Mouse (Mus musculus): ENCODE measurements at regions not wholly inside any gene's neighbourhood (a gene's known extent, or its start where the extent isn't known, plus 50 kb on each side); places are given as distances from the start of the nearest gene placed in this dataset.

- no peaks in the 10 kb centered on the region for H3K9me3 ChIP-seq (ENCODE audit: control insufficient read depth, low read depth, low read length)
- no peaks in the 10 kb centered on the region for H3K36me3 ChIP-seq (ENCODE audit: control insufficient read depth, insufficient read depth, low read length)
- no peak overlapping the region for H3K4me2 ChIP-seq (replicated peaks; ENCODE audit: low read depth, low read length)
- H3K4me3 ChIP-seq (ENCODE audit: low read depth, low read length): no peak overlapping the region
- 59% methylated on average over 2 of the region's 2 CpGs for WGBS
- H3K27me3 ChIP-seq (ENCODE audit: control insufficient read depth, insufficient read depth, low read length): no peaks in the 10 kb centered on the region
- no peak overlapping the region for H3K9ac ChIP-seq (replicated peaks; ENCODE audit: low read depth, low read length)
- H3K4me1 ChIP-seq (ENCODE audit: control insufficient read depth, insufficient read depth, low read length): no peaks in the 10 kb centered on the region
- no peak for ATAC-seq (ENCODE audit: insufficient number of reproducible peaks, insufficient read depth, low FRiP score, low read depth)
- no peak overlapping the region for H3K27ac ChIP-seq (ENCODE audit: low read length)
Observed at GRCm38 (mm10) chr15:64533169-64533795, 284.2 kb upstream of the Gm21798 start.

- no peak overlapping the region for H3K4me3 ChIP-seq (ENCODE audit: low read depth, low read length)
- no peaks in the 10 kb centered on the region for H3K9me3 ChIP-seq (ENCODE audit: control insufficient read depth, low read depth, low read length)
- H3K4me2 ChIP-seq (replicated peaks; ENCODE audit: low read depth, low read length): no peak overlapping the region
- no peaks in the 10 kb centered on the region for H3K27me3 ChIP-seq (ENCODE audit: control insufficient read depth, insufficient read depth, low read length)
- no peak for ATAC-seq (ENCODE audit: insufficient number of reproducible peaks, insufficient read depth, low FRiP score, low read depth)
- no peaks in the 10 kb centered on the region for H3K4me1 ChIP-seq (ENCODE audit: control insufficient read depth, insufficient read depth, low read length)
- H3K27ac ChIP-seq (ENCODE audit: low read length): no peak overlapping the region
- no peaks in the 10 kb centered on the region for H3K36me3 ChIP-seq (ENCODE audit: control insufficient read depth, insufficient read depth, low read length)
- WGBS: 39% methylated on average over 6 of the region's 6 CpGs
- no peak overlapping the region for H3K9ac ChIP-seq (replicated peaks; ENCODE audit: low read depth, low read length)
Observed at GRCm38 (mm10) chr15:64534166-64534565, 283.3 kb upstream of the Gm21798 start.

GRCm38 (mm10) chr15:64535160-64535559, 282.3 kb upstream of the Gm21798 start:
- Histone ChIP-seq H3K4me3 (ENCODE audit: low read depth, low read length) (no peak overlapping the region), H3K9ac (replicated peaks; ENCODE audit: low read depth, low read length) (no peak overlapping the region), H3K27ac (ENCODE audit: low read length) (no peak overlapping the region), H3K27me3 (ENCODE audit: control insufficient read depth, insufficient read depth, low read length) (no peaks in the 10 kb centered on the region), H3K4me2 (replicated peaks; ENCODE audit: low read depth, low read length) (no peak overlapping the region), H3K36me3 (ENCODE audit: control insufficient read depth, insufficient read depth, low read length) (no peaks in the 10 kb centered on the region), H3K9me3 (ENCODE audit: control insufficient read depth, low read depth, low read length) (no peaks in the 10 kb centered on the region), H3K4me1 (ENCODE audit: control insufficient read depth, insufficient read depth, low read length) (no peaks in the 10 kb centered on the region)
- WGBS: 85% methylated on average over 2 of the region's 2 CpGs
- no peak for ATAC-seq (ENCODE audit: insufficient number of reproducible peaks, insufficient read depth, low FRiP score, low read depth)

GRCm38 (mm10) chr15:64541395-64541794, 276.1 kb upstream of the Gm21798 start:
- Histone ChIP-seq H3K27ac (ENCODE audit: low read length) (no peak overlapping the region), H3K4me3 (ENCODE audit: low read depth, low read length) (no peak overlapping the region), H3K4me2 (replicated peaks; ENCODE audit: low read depth, low read length) (no peak overlapping the region), H3K9me3 (ENCODE audit: control insufficient read depth, low read depth, low read length) (no peaks in the 10 kb centered on the region), H3K27me3 (ENCODE audit: control insufficient read depth, insufficient read depth, low read length) (no peaks in the 10 kb centered on the region), H3K9ac (replicated peaks; ENCODE audit: low read depth, low read length) (no peak overlapping the region), H3K4me1 (ENCODE audit: control insufficient read depth, insufficient read depth, low read length) (no peaks in the 10 kb centered on the region), H3K36me3 (ENCODE audit: control insufficient read depth, insufficient read depth, low read length) (no peaks in the 10 kb centered on the region)
- 92% methylated on average over 3 of the region's 3 CpGs for WGBS
- ATAC-seq (ENCODE audit: insufficient number of reproducible peaks, insufficient read depth, low FRiP score, low read depth): no peak

- no peak for ATAC-seq (ENCODE audit: insufficient number of reproducible peaks, insufficient read depth, low FRiP score, low read depth)
- 88% methylated on average over 8 of the region's 8 CpGs for WGBS
- Histone ChIP-seq H3K4me3 (ENCODE audit: low read depth, low read length) (no peak overlapping the region), H3K27me3 (ENCODE audit: control insufficient read depth, insufficient read depth, low read length) (no peaks in the 10 kb centered on the region), H3K36me3 (ENCODE audit: control insufficient read depth, insufficient read depth, low read length) (no peaks in the 10 kb centered on the region), H3K9ac (replicated peaks; ENCODE audit: low read depth, low read length) (no peak overlapping the region), H3K4me1 (ENCODE audit: control insufficient read depth, insufficient read depth, low read length) (no peaks in the 10 kb centered on the region), H3K4me2 (replicated peaks; ENCODE audit: low read depth, low read length) (no peak overlapping the region), H3K9me3 (ENCODE audit: control insufficient read depth, low read depth, low read length) (no peaks in the 10 kb centered on the region), H3K27ac (ENCODE audit: low read length) (no peak overlapping the region)
Observed at GRCm38 (mm10) chr15:64542250-64542901, 275.1 kb upstream of the Gm21798 start.

- Histone ChIP-seq H3K4me2 (replicated peaks; ENCODE audit: low read depth, low read length) (no peak overlapping the region), H3K36me3 (ENCODE audit: control insufficient read depth, insufficient read depth, low read length) (no peaks in the 10 kb centered on the region), H3K27ac (ENCODE audit: low read length) (no peak overlapping the region), H3K27me3 (ENCODE audit: control insufficient read depth, insufficient read depth, low read length) (no peaks in the 10 kb centered on the region), H3K9ac (replicated peaks; ENCODE audit: low read depth, low read length) (no peak overlapping the region), H3K4me3 (ENCODE audit: low read depth, low read length) (no peak overlapping the region), H3K9me3 (ENCODE audit: control insufficient read depth, low read depth, low read length) (no peaks in the 10 kb centered on the region), H3K4me1 (ENCODE audit: control insufficient read depth, insufficient read depth, low read length) (no peaks in the 10 kb centered on the region)
- no peak for ATAC-seq (ENCODE audit: insufficient number of reproducible peaks, insufficient read depth, low FRiP score, low read depth)
- WGBS: 75% methylated on average over 1 of the region's 1 CpGs
Observed at GRCm38 (mm10) chr15:64542908-64543307, 274.6 kb upstream of the Gm21798 start.

GRCm38 (mm10) chr15:64546035-64546434, 271.5 kb upstream of the Gm21798 start:
- H3K4me3 ChIP-seq (ENCODE audit: low read depth, low read length): no peak overlapping the region
- H3K4me2 ChIP-seq (replicated peaks; ENCODE audit: low read depth, low read length): no peak overlapping the region
- H3K27me3 ChIP-seq (ENCODE audit: control insufficient read depth, insufficient read depth, low read length): no peaks in the 10 kb centered on the region
- no peaks in the 10 kb centered on the region for H3K9me3 ChIP-seq (ENCODE audit: control insufficient read depth, low read depth, low read length)
- no peak for ATAC-seq (ENCODE audit: insufficient number of reproducible peaks, insufficient read depth, low FRiP score, low read depth)
- H3K9ac ChIP-seq (replicated peaks; ENCODE audit: low read depth, low read length): no peak overlapping the region
- no peaks in the 10 kb centered on the region for H3K36me3 ChIP-seq (ENCODE audit: control insufficient read depth, insufficient read depth, low read length)
- no peaks in the 10 kb centered on the region for H3K4me1 ChIP-seq (ENCODE audit: control insufficient read depth, insufficient read depth, low read length)
- no peak overlapping the region for H3K27ac ChIP-seq (ENCODE audit: low read length)

- no peak for ATAC-seq (ENCODE audit: insufficient number of reproducible peaks, insufficient read depth, low FRiP score, low read depth)
- 71% methylated on average over 2 of the region's 2 CpGs for WGBS
- H3K27ac ChIP-seq (ENCODE audit: low read length): no peak overlapping the region
Observed at GRCm38 (mm10) chr15:64557540-64557939, 260.0 kb upstream of the Gm21798 start.

GRCm38 (mm10) chr15:64558220-64558619, 259.3 kb upstream of the Gm21798 start:
- Histone ChIP-seq H3K4me3 (ENCODE audit: low read depth, low read length) (no peak overlapping the region), H3K9ac (replicated peaks; ENCODE audit: low read depth, low read length) (no peak overlapping the region), H3K36me3 (ENCODE audit: control insufficient read depth, insufficient read depth, low read length) (no peaks in the 10 kb centered on the region), H3K27me3 (ENCODE audit: control insufficient read depth, insufficient read depth, low read length) (no peaks in the 10 kb centered on the region), H3K4me1 (ENCODE audit: control insufficient read depth, insufficient read depth, low read length) (no peaks in the 10 kb centered on the region), H3K27ac (ENCODE audit: low read length) (no peak overlapping the region), H3K9me3 (ENCODE audit: control insufficient read depth, low read depth, low read length) (no peaks in the 10 kb centered on the region), H3K4me2 (replicated peaks; ENCODE audit: low read depth, low read length) (no peak overlapping the region)
- WGBS: 68% methylated on average over 1 of the region's 1 CpGs
- ATAC-seq (ENCODE audit: insufficient number of reproducible peaks, insufficient read depth, low FRiP score, low read depth): no peak

More at GRCm38 (mm10) chr15:64557540-64557939, 260.0 kb upstream of the Gm21798 start:
- Histone ChIP-seq H3K27me3 (ENCODE audit: control insufficient read depth, insufficient read depth, low read length) (no peaks in the 10 kb centered on the region), H3K9ac (replicated peaks; ENCODE audit: low read depth, low read length) (no peak overlapping the region), H3K4me1 (ENCODE audit: control insufficient read depth, insufficient read depth, low read length) (no peaks in the 10 kb centered on the region), H3K36me3 (ENCODE audit: control insufficient read depth, insufficient read depth, low read length) (no peaks in the 10 kb centered on the region), H3K9me3 (ENCODE audit: control insufficient read depth, low read depth, low read length) (no peaks in the 10 kb centered on the region), H3K4me2 (replicated peaks; ENCODE audit: low read depth, low read length) (no peak overlapping the region), H3K4me3 (ENCODE audit: low read depth, low read length) (no peak overlapping the region)

Measured in stomach, embryonic 14.5 days (tissue).